Mouse (Mus musculus) spleen, adult 18-20 months (tissue): Measurements from ENCODE around the gene Abcc1.

Experiments used
- DNase-seq, 2 experiments: peaks; one replicate each; pipeline ENCODE4 v3.0.0; 2022; ENCODE audit warnings: mixed read lengths in 2 of 2

Abcc1 gene

GRCm38 (mm10) chr16:14377321-14377720 is 16.0 kb downstream of the Abcc1 start:
- DNase-seq = no peak

GRCm38 (mm10) chr16:14378654-14379053 is 17.3 kb downstream of the Abcc1 start:
- DNase-seq = no peak

GRCm38 (mm10) chr16:14379888-14380287 is 18.5 kb downstream of the Abcc1 start:
- no peak for DNase-seq

DNA sequence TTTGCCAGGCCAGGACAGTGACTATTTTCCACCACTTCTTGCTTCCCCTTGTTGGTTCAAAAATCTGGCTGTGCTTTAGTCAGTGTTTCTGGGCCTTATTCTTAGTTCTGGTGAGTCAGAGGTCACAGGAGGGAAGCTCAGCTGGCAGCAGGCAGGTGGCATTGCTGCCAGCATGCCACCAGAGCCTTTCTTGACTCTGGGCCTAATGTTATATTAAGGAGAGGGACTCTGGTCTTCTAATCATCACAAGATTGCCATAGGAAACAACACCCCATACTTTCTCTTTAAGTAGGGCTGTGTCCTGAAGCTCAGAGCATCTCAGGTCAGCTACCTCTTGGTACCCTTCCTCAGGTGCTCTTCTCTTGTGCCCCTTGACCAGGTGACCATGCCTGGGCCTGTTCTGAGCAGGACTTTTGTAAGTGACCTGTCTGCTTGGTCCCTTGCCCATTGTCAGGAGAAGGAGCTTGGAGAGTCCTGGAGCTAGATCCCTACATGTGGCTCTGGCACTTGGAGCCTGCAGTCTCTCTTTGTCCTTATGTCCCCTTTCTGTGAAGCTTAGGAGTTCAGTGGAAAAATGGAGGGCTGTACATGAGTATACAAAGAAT is 19.8 kb downstream of the Abcc1 start:
- DNase-seq = no peak

GRCm38 (mm10) chr16:14399303-14399702 is 37.9 kb downstream of the Abcc1 start:
- no peak for DNase-seq

GRCm38 (mm10) chr16:14403507-14403906 is 42.1 kb downstream of the Abcc1 start:
- DNase-seq = no peak

- no peak for DNase-seq
Observed at GRCm38 (mm10) chr16:14405636-14406035, 44.3 kb downstream of the Abcc1 start.

- DNase-seq = no peak
Observed at GRCm38 (mm10) chr16:14409124-14409523, 47.8 kb downstream of the Abcc1 start.

DNA sequence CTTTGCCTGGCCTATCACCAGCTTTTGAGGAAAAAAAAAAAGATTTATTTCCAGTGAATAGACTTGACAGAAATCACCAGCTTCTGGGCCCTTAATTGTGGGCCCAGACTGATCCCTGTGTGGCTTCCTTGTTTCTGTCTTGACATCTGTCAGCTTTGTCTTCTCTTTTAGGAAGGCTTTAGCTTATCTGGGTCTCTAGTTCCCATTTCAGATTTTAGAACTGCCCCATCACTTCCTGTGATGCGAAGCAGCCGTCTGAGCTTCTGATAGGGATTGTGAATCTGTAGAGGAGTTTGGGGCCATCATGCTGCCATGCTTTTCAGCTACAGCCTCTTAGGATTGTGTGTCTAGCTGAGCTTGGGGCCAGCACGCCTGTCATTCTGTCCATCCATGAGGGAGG is 48.4 kb downstream of the Abcc1 start:
- no peak for DNase-seq

GRCm38 (mm10) chr16:14410611-14411010 is 49.3 kb downstream of the Abcc1 start:
- DNase-seq = no peak

- DNase-seq = no peak
Observed at GRCm38 (mm10) chr16:14411156-14411555, 49.8 kb downstream of the Abcc1 start.

GRCm38 (mm10) chr16:14412551-14412950 is 51.2 kb downstream of the Abcc1 start:
- no peak for DNase-seq

- no peak for DNase-seq
Observed at GRCm38 (mm10) chr16:14415206-14415605, 53.8 kb downstream of the Abcc1 start.

- no peak for DNase-seq
Observed at GRCm38 (mm10) chr16:14416957-14417618, 55.7 kb downstream of the Abcc1 start.

DNA sequence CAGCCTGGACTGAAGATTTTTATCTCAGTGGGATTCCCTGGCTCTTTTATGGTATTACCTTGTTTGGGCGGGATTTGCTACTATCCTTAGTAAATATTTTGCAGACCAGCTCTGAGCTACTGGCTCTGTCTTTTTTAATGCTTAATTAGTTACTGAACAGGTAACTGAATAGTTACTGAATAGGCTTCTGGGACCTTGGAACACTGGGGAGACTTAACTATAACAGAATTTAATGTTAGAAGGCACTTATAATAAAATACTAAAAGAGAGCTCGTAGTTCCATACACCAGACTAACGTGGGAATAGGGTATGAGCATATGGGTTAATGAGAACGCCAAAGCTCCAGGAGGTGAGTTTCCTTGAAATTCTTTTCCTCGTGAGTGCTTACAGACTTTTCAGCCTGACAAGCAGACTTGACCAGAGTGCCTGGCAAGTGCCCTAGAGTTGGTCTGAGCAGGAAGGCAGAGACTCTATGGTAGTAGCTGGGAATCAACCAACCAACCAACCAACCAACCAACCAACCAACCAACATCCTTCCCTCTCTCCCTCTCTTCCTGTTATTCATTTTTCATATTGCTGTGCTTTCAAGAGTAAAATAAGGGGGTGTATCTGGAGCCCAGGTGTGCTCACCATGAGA is 59.3 kb downstream of the Abcc1 start:
- no peak for DNase-seq

DNA sequence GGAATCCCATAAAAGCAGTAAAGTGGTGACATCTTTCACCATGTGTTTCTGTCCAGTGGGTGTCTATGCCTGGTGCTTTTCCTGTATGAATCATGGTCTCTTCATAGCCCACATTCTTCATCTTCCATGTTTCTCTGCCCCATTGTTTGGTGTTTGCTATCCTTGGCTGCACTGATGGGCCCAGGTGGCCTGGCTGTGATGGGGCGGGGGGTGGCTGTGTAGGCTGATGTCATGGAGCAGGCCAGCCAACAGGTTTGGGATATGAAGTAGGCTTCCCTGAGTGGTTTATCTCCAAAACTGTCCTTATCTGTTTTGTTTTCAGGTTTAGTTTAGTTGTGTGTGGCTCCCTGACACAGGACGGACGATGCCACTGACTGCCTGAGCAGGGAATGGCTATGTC is 60.7 kb downstream of the Abcc1 start:
- DNase-seq = no peak

DNA sequence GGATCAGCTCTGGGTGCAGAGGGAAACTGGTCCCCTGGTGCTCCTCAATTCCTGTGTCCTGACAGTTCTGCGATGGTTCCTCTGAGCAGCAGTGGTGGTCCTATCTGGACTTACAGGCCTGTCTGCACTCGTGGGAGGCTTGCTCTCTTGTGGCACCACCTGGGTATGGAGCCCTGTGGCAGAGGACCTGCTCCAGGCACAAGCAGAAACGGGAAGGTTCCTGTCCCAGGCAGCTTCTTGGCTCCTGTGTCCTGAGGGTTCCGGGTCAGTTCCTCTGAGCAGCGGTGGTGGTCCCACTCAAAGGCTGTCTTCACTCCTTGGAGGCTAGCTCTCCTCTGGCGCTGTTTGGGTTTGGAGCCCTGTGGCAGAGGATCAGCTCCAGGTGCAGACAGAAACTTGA is 68.0 kb downstream of the Abcc1 start:
- no peak for DNase-seq

- no peak for DNase-seq
Observed at GRCm38 (mm10) chr16:14432996-14433395, 71.6 kb downstream of the Abcc1 start.

GRCm38 (mm10) chr16:14435526-14435925 is 74.2 kb downstream of the Abcc1 start:
- DNase-seq = no peak

- no peak for DNase-seq
Observed at GRCm38 (mm10) chr16:14437446-14437982, 76.2 kb downstream of the Abcc1 start.

GRCm38 (mm10) chr16:14438561-14438960 is 77.2 kb downstream of the Abcc1 start:
- DNase-seq = no peak

- peak; percentile 18 to 42 for DNase-seq
Observed at GRCm38 (mm10) chr16:14439081-14439480, 77.7 kb downstream of the Abcc1 start.

DNA sequence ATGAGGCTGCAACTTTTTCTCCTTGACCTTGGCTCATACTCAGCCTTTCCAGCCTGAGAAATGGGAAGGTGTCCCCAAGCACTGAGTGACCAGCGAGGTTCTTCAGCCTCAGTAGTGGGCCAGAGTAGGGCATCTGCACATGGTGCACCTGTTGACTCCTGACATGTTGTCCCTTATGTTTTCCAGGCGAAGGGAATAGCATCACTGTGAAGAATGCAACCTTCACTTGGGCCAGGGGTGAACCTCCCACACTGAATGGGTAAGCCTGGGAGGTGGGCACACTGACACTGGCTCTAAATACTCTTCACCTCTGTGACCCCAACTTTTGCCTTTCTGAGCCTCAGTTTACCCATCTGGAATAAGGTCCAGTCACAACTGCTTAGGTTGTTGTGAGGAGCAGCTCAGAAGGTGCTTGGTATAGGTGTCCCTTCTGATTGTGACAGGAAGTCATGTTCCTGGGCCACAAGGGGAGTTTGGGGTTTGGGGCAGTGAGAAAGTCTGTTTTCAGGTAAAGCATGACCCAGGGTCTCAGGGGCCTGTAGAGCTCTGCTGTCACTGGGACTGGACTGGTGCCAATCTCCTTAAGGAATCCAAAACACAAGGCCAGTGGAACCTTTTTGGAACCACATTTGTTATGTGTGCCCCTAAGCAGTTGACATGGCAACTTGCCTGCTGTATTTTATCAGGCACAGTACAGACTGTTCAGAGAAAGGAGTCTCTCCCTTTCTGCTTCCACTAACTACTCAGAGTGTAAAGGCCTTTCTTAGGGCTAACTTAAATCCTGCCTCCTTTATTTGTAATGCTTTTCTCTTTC is 78.7 kb downstream of the Abcc1 start:
- DNase-seq = no peak
